Mouse (Mus musculus): ENCODE results near the gene Gm2042.
"Not testable (repeated sequence)": the region's sequence is repeated elsewhere in the genome, so short reads cannot be mapped to it uniquely, and the experiment has no call there.

The Gm2042 gene

DNA sequence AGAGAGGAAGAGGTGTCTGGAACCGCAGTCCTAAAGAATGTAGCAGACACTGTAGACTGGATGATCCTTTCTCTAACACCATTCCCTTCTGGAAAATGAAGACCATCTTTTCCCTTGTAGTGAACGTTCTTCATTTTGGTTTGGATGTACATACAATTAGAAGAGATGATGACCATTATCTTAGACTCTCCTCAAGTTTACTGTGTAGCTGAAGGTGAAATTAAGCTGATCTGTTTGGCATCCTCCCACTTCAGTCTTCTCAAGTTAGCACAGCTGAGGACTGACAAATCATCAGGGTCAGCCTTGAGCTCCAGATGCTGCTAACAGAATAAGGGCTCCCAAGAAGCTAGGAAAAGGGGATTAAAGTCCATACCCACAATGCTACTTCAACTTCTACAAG, at the start of gene Gm2042:
Gene Gm2042 (plus strand): TSS at position 301 of the 400 bp plus-strand sequence.
- not testable (repeated sequence) for DNase-seq (ENCODE audit: low spot score)

DNA sequence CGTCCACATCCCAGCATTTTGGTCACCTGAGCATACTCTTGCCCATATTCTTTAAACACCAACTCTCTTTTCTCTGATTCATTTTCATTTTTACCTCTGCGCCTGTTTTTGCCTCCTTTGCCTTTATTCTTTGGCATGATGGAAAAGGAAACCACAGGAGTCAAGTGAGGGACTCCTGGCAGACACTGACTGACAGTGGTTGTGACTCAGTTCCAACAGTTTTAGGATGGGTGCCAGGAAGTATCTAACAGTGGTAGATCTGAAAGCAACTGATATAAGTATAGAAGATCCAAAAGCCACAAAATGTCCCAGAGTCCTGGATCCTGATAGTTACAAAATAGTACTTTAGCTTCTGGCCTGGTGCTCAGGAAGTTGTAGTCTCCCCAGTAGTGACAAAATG, 34.2 kb upstream of the Gm2042 start, which contains the start of gene Gm2035:
Gene Gm2035 (minus strand): TSS at position 137 of the 400 bp plus-strand sequence.
- not testable (repeated sequence) for DNase-seq (ENCODE audit: low spot score)

DNA sequence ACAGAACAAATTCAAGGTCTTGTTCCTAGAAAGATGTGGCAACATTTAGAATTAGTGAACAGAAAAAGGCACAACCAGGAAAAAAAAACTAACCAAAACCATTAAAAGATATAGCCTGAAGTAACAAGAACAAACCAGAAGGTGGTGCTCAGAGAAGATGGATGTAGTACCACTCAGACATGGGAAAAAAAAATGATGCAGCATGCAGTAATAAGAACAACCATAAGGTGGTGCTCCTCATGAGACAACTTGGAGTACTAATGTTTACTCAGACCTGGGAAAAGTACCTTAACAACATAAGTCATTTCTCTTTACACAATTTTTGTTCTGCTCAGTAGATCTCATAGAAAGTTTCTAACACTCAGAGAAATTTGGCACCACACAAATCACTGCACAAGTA, 30.1 kb downstream of the Gm2042 start:
- DNase-seq (ENCODE audit: low spot score), result not testable (repeated sequence)

DNA sequence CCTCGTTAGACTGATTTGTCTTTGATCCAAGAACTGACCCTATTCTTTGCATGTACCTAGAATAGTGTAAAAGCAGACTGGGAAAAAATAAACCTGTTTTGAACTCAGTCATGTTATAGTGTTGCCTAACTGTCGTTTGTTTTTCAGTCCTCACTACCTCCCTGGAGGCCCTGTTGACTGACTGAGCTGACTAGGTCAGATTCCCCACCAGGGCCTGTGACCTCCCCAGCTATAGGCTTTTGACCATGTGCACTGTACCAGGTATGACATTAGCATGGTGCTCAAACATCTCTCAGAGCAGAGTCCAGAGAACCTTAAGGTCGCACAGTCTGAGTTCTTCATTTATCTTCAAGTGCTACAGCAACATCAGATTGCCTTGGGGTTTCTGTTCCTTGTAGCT, 50.2 kb downstream of the Gm2042 start:
- DNase-seq (ENCODE audit: low spot score), result not testable (repeated sequence)

All from testis, postnatal 10 days (tissue).